Mouse (Mus musculus): Measurements from ENCODE around the gene Setd5. TPM values are rescaled to one million over a fixed set of nuclear protein-coding genes. Genes with fewer than 3 reads are reported as not detected.

The Setd5 gene
- total and polyA plus RNA-seq, 3 experiments = 14.6 to 33.5 (median 31.1) TPM

GRCm38 (mm10) chr6:113172011-113172410, 94.8 kb downstream of the Setd5 start:
- no peaks in the 10 kb centered on the region for H3K79me2 ChIP-seq (replicated peaks; ENCODE audit: control insufficient read depth, insufficient read depth, low read length)
- H3K36me3 ChIP-seq (ENCODE audit: control insufficient read depth, insufficient read depth, low read length) = no peaks in the 10 kb centered on the region
- no peak for DNase-seq
- no peak overlapping the region for H3K9ac ChIP-seq (ENCODE audit: low read depth, low read length)
- no peaks in the 10 kb centered on the region for H3K27me3 ChIP-seq (ENCODE audit: control insufficient read depth, insufficient read depth, low read length)
- H3K27ac ChIP-seq = no peak overlapping the region
- no peaks in the 10 kb centered on the region for H3K4me1 ChIP-seq (ENCODE audit: control insufficient read depth, insufficient read depth, low read length)
- TF ChIP-seq CTCF (IDR thresholded peaks at IDR 0.05) (no peak), POLR2A (IDR thresholded peaks at IDR 0.05; ENCODE audit: insufficient read depth, low read depth, low read length) (no peak), EP300 (IDR thresholded peaks at IDR 0.05; ENCODE audit: insufficient read depth, low read depth, low read length) (no peak)
- no peak overlapping the region for H3K4me3 ChIP-seq
- intact Hi-C loops (cut with DNase I) = loop anchor here (2.0 to 5.0 kb wide), 4 partner anchors 59 to 297 kb away; no protein-coding TSS in a partner anchor

DNA sequence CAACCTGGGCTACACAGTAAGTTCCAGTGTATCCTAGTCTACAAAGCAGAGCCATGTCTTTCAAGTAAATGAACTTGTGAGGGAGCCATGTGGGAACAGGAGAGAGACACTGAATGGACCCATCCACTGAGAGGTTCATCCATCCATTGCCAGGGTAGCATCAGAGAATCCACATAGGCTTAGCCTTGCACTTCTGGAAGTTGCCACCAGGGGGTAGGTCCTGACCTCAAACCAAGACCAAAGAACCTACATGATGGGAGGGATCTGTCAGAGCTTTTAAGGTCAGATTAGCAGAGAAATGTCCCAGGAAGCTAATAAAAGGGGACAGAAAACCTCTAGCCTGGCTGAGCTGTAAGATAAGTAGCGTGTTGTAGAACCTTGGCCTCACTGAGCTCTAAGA, 95.4 kb downstream of the Setd5 start:
- no peak overlapping the region for H3K27ac ChIP-seq
- no peaks in the 10 kb centered on the region for H3K4me1 ChIP-seq (ENCODE audit: control insufficient read depth, insufficient read depth, low read length)
- WGBS = 67% methylated on average over 1 of the region's 1 CpGs
- no peaks in the 10 kb centered on the region for H3K27me3 ChIP-seq (ENCODE audit: control insufficient read depth, insufficient read depth, low read length)
- peak; percentile 37 to 71 for DNase-seq
- no peaks in the 10 kb centered on the region for H3K36me3 ChIP-seq (ENCODE audit: control insufficient read depth, insufficient read depth, low read length)
- 0 out of 2 replicates have a peak, but pooled peaks have one; percentile 40 for TF ChIP-seq EP300 (IDR thresholded peaks at IDR 0.05; ENCODE audit: insufficient read depth, low read depth, low read length)
- peak; percentile 93 for TF ChIP-seq CTCF (IDR thresholded peaks at IDR 0.05)
- no peak for TF ChIP-seq POLR2A (IDR thresholded peaks at IDR 0.05; ENCODE audit: insufficient read depth, low read depth, low read length)
- H3K79me2 ChIP-seq (replicated peaks; ENCODE audit: control insufficient read depth, insufficient read depth, low read length) = no peaks in the 10 kb centered on the region
- H3K4me3 ChIP-seq = no peak overlapping the region
- intact Hi-C loops (cut with DNase I) = loop anchor here (2.0 to 5.0 kb wide), 4 partner anchors 58 to 296 kb away; no protein-coding TSS in a partner anchor
- no peak overlapping the region for H3K9ac ChIP-seq (ENCODE audit: low read depth, low read length)

DNA sequence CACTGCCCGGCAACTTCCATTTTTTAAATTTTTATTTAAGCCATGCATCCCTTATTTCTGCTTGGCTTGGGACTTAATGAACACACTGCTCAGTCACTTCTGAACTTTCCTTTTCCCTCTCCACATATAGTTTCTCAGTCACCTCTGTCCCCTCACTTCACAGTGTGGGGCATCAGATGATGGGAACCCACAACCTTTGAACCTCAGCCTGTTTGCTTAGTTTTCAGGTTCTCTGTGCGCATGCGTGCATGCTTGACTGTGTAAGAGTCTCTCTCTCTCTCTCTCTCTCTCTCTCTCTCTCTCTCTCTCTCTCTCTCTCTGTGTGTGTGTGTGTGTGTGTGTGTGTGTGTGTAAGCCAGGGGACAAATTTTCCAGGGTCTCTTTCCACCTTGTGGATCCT, 98.3 kb downstream of the Setd5 start:
- Histone ChIP-seq H3K79me2 (replicated peaks; ENCODE audit: control insufficient read depth, insufficient read depth, low read length) (no peaks in the 10 kb centered on the region), H3K36me3 (ENCODE audit: control insufficient read depth, insufficient read depth, low read length) (no peaks in the 10 kb centered on the region), H3K4me1 (ENCODE audit: control insufficient read depth, insufficient read depth, low read length) (no peaks in the 10 kb centered on the region), H3K27ac (no peak overlapping the region), H3K4me3 (no peak overlapping the region), H3K27me3 (ENCODE audit: control insufficient read depth, insufficient read depth, low read length) (no peaks in the 10 kb centered on the region), H3K9ac (ENCODE audit: low read depth, low read length) (no peak overlapping the region)
- 95% methylated on average over 3 of the region's 3 CpGs for WGBS
- intact Hi-C loops (cut with DNase I) = no loop called here
- no peak for TF ChIP-seq POLR2A (IDR thresholded peaks at IDR 0.05; ENCODE audit: insufficient read depth, low read depth, low read length)
- TF ChIP-seq CTCF (IDR thresholded peaks at IDR 0.05) = no peak
- no peak for TF ChIP-seq EP300 (IDR thresholded peaks at IDR 0.05; ENCODE audit: insufficient read depth, low read depth, low read length)
- DNase-seq = no peak

DNA sequence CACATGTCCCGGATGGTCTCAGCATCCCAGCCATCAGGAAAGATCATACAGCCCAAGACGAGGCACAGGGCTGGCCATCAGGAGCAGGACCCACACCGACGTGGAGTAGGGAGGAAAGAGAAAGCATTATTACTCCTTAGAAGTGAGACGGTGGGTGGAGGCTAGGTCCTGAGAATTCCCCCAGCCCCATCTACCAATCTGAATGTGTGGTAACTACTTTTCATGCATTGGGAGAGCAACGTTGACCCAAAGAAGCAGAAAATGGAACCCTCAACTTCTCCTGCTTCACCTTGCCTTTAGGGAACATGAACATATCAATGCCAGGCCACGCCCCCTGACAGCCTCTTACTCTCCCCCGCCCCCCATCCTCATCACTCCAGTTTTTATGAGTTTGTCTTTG, 99.4 kb downstream of the Setd5 start:
- TF ChIP-seq CTCF (IDR thresholded peaks at IDR 0.05) = no peak
- no peak for TF ChIP-seq POLR2A (IDR thresholded peaks at IDR 0.05; ENCODE audit: insufficient read depth, low read depth, low read length)
- TF ChIP-seq EP300 (IDR thresholded peaks at IDR 0.05; ENCODE audit: insufficient read depth, low read depth, low read length) = no peak
- WGBS = 80% methylated on average over 8 of the region's 8 CpGs
- H3K36me3 ChIP-seq (ENCODE audit: control insufficient read depth, insufficient read depth, low read length) = no peaks in the 10 kb centered on the region
- intact Hi-C loops (cut with DNase I) = no loop called here
- H3K4me3 ChIP-seq = no peak overlapping the region
- H3K27ac ChIP-seq = no peak overlapping the region
- no peaks in the 10 kb centered on the region for H3K27me3 ChIP-seq (ENCODE audit: control insufficient read depth, insufficient read depth, low read length)
- H3K79me2 ChIP-seq (replicated peaks; ENCODE audit: control insufficient read depth, insufficient read depth, low read length) = no peaks in the 10 kb centered on the region
- no peak overlapping the region for H3K9ac ChIP-seq (ENCODE audit: low read depth, low read length)
- no peak for DNase-seq
- no peaks in the 10 kb centered on the region for H3K4me1 ChIP-seq (ENCODE audit: control insufficient read depth, insufficient read depth, low read length)

DNA sequence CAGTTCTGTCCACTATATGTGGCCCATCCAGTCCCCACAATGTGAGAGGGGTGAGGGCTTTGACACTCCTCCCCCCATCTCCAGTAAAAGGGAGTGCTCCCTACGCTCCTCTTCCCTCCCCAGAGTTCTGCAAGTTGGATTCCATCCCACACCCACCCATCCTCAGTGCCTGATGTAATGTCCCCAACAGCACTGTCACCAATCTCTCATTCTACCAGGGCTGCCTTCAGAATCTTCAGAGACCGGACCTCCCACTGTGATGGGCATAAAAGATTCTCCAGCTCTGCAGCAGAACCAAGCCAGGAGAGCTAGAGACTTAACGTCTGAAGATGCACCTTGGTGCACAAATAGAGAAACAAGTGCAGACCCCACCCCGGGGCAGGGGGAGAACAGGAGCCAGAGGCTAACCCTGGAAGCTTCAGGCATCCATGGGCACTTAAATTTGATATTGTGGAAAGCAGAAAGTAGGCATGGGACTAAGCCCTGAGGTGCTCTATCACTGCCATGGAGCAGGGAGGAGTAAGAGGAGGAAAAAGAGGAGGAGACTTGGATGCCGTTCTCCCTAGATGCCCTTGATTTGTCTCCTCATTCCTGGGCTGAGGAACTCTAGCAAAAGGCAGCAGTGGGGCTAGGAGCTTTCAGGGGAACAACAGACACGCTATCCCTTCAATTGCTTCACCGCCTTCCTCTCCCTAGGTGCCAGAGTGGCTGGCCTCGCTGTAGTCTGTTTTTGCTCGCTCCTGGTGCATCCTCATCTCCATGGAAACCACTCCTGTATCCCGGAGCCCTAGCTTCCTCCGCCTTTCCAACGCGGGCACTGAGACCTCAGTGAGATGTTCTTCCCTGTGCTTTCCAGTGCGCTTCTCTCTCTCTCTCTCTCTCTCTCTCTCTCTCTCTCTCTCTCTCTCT, 101.4 kb downstream of the Setd5 start:
- Histone ChIP-seq H3K4me3 (no peak overlapping the region), H3K27ac (no peak overlapping the region), H3K4me1 (ENCODE audit: control insufficient read depth, insufficient read depth, low read length) (no peaks in the 10 kb centered on the region), H3K36me3 (ENCODE audit: control insufficient read depth, insufficient read depth, low read length) (no peaks in the 10 kb centered on the region), H3K27me3 (ENCODE audit: control insufficient read depth, insufficient read depth, low read length) (no peaks in the 10 kb centered on the region), H3K9ac (ENCODE audit: low read depth, low read length) (no peak overlapping the region), H3K79me2 (replicated peaks; ENCODE audit: control insufficient read depth, insufficient read depth, low read length) (no peaks in the 10 kb centered on the region)
- TF ChIP-seq EP300 (IDR thresholded peaks at IDR 0.05; ENCODE audit: insufficient read depth, low read depth, low read length) (no peak), CTCF (IDR thresholded peaks at IDR 0.05) (no peak), POLR2A (IDR thresholded peaks at IDR 0.05; ENCODE audit: insufficient read depth, low read depth, low read length) (no peak)
- no peak for DNase-seq
- WGBS = 25% methylated on average over 14 of the region's 14 CpGs
- intact Hi-C loops (cut with DNase I) = no loop called here

DNA sequence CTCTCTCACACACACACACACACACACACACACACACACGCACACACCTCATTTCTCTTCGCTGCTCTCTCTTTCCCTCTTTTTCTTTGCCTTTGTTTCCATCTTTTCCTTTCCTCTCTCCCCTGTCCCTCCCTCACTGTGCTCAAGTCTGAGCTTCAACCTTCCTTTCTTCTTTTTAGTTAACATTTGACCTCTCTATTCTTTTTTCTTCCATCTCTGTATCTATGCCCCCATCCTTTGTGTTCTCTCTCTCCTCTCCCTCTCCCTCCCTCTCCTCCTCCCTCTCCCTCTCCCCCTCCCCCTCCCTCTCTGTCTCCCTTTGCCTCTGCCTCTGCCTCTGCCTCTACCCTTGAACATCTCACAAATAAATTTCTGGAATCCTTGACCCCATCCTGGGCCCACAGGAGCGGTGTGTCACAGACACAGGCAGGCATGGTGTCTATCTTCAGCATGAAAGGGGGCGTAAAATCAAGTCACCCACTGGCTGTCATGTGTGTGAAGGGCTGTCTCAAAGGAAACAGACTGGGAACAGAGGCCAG, 102.1 kb downstream of the Setd5 start:
- H3K79me2 ChIP-seq (replicated peaks; ENCODE audit: control insufficient read depth, insufficient read depth, low read length) = no peaks in the 10 kb centered on the region
- 44% methylated on average over 4 of the region's 4 CpGs for WGBS
- H3K4me1 ChIP-seq (ENCODE audit: control insufficient read depth, insufficient read depth, low read length) = no peaks in the 10 kb centered on the region; the same call in 1 of the 2 replicates
- DNase-seq = no peak
- H3K9ac ChIP-seq (ENCODE audit: low read depth, low read length) = no peak overlapping the region
- H3K4me3 ChIP-seq = no peak overlapping the region
- no peak for TF ChIP-seq POLR2A (IDR thresholded peaks at IDR 0.05; ENCODE audit: insufficient read depth, low read depth, low read length)
- TF ChIP-seq CTCF (IDR thresholded peaks at IDR 0.05) = no peak
- no peak for TF ChIP-seq EP300 (IDR thresholded peaks at IDR 0.05; ENCODE audit: insufficient read depth, low read depth, low read length)
- no peaks in the 10 kb centered on the region; the same call in 1 of the 2 replicates for H3K27me3 ChIP-seq (ENCODE audit: control insufficient read depth, insufficient read depth, low read length)
- H3K36me3 ChIP-seq (ENCODE audit: control insufficient read depth, insufficient read depth, low read length) = no peaks in the 10 kb centered on the region
- intact Hi-C loops (cut with DNase I) = no loop called here
- no peak overlapping the region for H3K27ac ChIP-seq

Measured in heart, adult 2 months (tissue).